Mouse (Mus musculus) megakaryocyte progenitor cell, adult 5-6 weeks (primary cell): ENCODE measurements at regions not wholly inside any gene's neighbourhood (a gene's known extent, or its start where the extent isn't known, plus 50 kb on each side); places are given as distances from the start of the nearest gene placed in this dataset.
"Not testable (repeated sequence)": the region's sequence is repeated elsewhere in the genome, so short reads cannot be mapped to it uniquely, and the experiment has no call there.

Experiments used
- ATAC-seq: replicated peaks from 2 replicates; pipeline ENCODE4 v1.8.0; 2016; ENCODE audit warnings: mild to moderate bottlenecking, moderate TSS enrichment, inconsistent platforms; ENCODE audit not compliant: poor library complexity

- ATAC-seq, result no peak
Measured at GRCm38 (mm10) chr4:29282169-29282568, 469.2 kb downstream of the Epha7 start.

GRCm38 (mm10) chr4:29301348-29301747 is 488.4 kb downstream of the Epha7 start:
- peak; percentile 95 for ATAC-seq

- ATAC-seq, result no peak
Measured at GRCm38 (mm10) chr4:29303951-29304350, 491.0 kb downstream of the Epha7 start.

GRCm38 (mm10) chr4:29307245-29307644 is 494.3 kb downstream of the Epha7 start:
- ATAC-seq, result no peak

GRCm38 (mm10) chr4:29323921-29324320 is 511.0 kb downstream of the Epha7 start:
- no peak for ATAC-seq

GRCm38 (mm10) chr4:29329145-29329544 is 516.2 kb downstream of the Epha7 start:
- ATAC-seq, result no peak

- ATAC-seq, result no peak
Measured at GRCm38 (mm10) chr4:29331747-29332146, 518.8 kb downstream of the Epha7 start.

GRCm38 (mm10) chr4:29337245-29337644 is 524.3 kb downstream of the Epha7 start:
- ATAC-seq, result no peak

GRCm38 (mm10) chr4:29362191-29362590 is 549.3 kb downstream of the Epha7 start:
- ATAC-seq, result no peak

- ATAC-seq, result no peak
Measured at GRCm38 (mm10) chr4:29389282-29389681, 576.4 kb downstream of the Epha7 start.

- no peak for ATAC-seq
Measured at GRCm38 (mm10) chr4:29390333-29390732, 577.4 kb downstream of the Epha7 start.

GRCm38 (mm10) chr4:29402143-29402542 is 589.2 kb downstream of the Epha7 start:
- no peak for ATAC-seq

- ATAC-seq, result no peak
Measured at GRCm38 (mm10) chr4:29414616-29415015, 601.7 kb downstream of the Epha7 start.

GRCm38 (mm10) chr4:29420198-29420792 is 607.4 kb downstream of the Epha7 start:
- ATAC-seq, result no peak

GRCm38 (mm10) chr4:29431493-29431892 is 618.6 kb downstream of the Epha7 start:
- not testable (repeated sequence) for ATAC-seq

- no peak for ATAC-seq
Measured at GRCm38 (mm10) chr4:29463329-29463728, 650.4 kb downstream of the Epha7 start.

- no peak for ATAC-seq
Measured at GRCm38 (mm10) chr4:29466315-29466714, 653.4 kb downstream of the Epha7 start.

GRCm38 (mm10) chr4:29480384-29481092 is 667.6 kb downstream of the Epha7 start:
- no peak for ATAC-seq

GRCm38 (mm10) chr4:29481093-29481715 is 668.3 kb downstream of the Epha7 start:
- ATAC-seq, result no peak

- ATAC-seq, result no peak
Measured at GRCm38 (mm10) chr4:29482407-29482806, 669.5 kb downstream of the Epha7 start.

GRCm38 (mm10) chr4:29500844-29501243 is 687.9 kb downstream of the Epha7 start:
- ATAC-seq, result no peak

- 0 out of 2 replicates have a peak, but pooled peaks have one; percentile 37 for ATAC-seq
Measured at GRCm38 (mm10) chr4:29525051-29525450, 712.1 kb downstream of the Epha7 start.
